Mouse (Mus musculus) Patski (cell line): ENCODE data around the gene Grap2. TPM values are rescaled to one million over a fixed set of nuclear protein-coding genes. Genes with fewer than 3 reads are reported as not detected.

Experiments used
- ATAC-seq: fragments of 100-300 bp; one replicate; pipeline ENCODE4 v1.8.0; 2021
- CTCF ChIA-PET: fragments of 350-600 bp; sonication (Branson Sonifier 250); formaldehyde crosslinking; loops from one replicate; lab custom pipeline; 2022; ENCODE audit warnings: inconsistent platforms; lab: Charles Lee
- POLR2A ChIA-PET: fragments of 350-600 bp; sonication (Branson Sonifier 250); formaldehyde crosslinking; loops from one replicate; lab custom pipeline; 2022; ENCODE audit warnings: antibody characterized with exemption, inconsistent platforms; lab: Charles Lee
- DNase-seq: peaks from one replicate; pipeline ENCODE4 v3.0.0-alpha.2; 2011; ENCODE audit warnings: low read depth, low spot score
- H3K27me3 ChIP-seq: fragments of 371-371 bp; one replicate; pipeline ENCODE4 v1.5.1; 2021
- CTCF ChIP-seq: fragments of 100-300 bp; IDR thresholded peaks from one replicate; pipeline ENCODE4 v1.5.1; 2021
- in situ Hi-C: fragments of 300-500 bp; cut with MboI; formaldehyde crosslinking; loops from 3 replicates; pipeline ENCODE4 v1.11.1; 2018; ENCODE audit warnings: low pct_unique_long_range_greater_than_20kb, mixed read lengths
- polyA plus RNA-seq: library from polyadenylated mRNA; unstranded; gene quantifications from one replicate; pipeline ENCODE4 v1.2.3, GENCODE M21; 2021

Grap2 gene
- polyA plus RNA-seq, 1 experiment from 2014 or later, result not detected

DNA sequence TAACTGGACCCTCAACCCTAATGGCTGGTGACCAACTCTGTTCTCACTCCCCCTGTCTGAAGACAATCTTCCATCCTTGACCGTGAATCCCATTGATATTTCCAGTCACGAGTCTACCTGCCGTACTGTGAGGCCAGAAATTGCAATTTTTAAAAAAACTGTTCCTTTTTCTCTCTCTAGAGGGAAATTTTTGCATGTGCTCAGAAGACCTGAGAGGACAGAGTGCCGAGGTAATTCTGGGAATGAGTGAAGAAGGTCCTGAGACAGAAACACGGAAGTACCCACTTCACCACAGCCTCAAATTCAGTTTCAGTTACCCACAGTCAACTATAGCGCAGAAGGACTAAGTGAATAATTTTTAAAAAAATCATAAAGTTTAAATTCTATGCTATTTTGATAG lies 5.7 kb upstream of the Grap2 start:
- ChIA-PET CTCF (no interaction called here), POLR2A (no interaction called here)
- peaks cover 15% of the 10 kb centered on the region for H3K27me3 ChIP-seq
- DNase-seq (no peak), ATAC-seq (no peak)
- no peak for TF ChIP-seq CTCF
- in situ Hi-C loops, result no loop called here

DNA sequence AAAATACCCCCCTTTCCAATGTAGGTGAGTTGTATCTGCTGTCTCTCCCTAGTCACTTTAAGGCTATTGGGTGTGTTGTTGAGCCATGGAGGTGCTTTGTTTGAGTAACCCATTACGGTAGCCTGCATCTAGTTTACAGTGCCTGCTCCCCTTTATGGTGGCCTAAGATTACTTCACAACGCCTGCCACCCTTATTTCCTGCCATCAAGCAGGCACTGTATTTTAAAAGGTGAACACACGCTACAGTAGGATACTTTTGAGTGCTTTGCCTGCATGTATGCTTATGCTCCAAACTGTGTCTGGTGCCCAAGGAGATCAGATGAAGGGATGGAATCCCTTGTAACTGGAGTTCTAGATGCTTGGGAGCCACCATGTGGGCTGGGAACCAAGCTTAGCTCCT lies 5.3 kb upstream of the Grap2 start:
- TF ChIP-seq CTCF, result no peak
- ChIA-PET CTCF (no interaction called here), POLR2A (no interaction called here)
- DNase-seq (no peak), ATAC-seq (no peak)
- in situ Hi-C loops, result no loop called here
- peaks cover 18% of the 10 kb centered on the region for H3K27me3 ChIP-seq

DNA sequence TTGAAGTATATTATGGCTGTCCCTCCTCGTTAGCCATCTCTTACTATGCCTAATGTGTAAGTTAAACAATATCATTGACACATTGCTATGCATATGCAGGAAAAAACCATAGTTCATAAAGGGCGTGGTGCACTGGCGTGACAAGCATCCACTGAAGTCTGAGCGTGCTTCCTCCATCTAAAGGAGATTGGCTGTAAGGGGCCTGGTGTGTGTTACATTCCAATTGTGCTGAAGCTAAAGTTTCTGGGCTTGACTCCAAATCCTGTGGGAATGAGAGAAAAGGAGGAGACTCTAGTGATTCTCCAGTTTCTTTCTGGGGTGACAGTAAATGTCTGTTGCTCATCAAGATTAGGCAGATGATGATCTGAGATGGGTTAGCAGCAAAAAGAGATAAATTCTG lies 4.7 kb upstream of the Grap2 start:
- no peak for DNase-seq
- CTCF ChIA-PET, result no interaction called here
- in situ Hi-C loops, result no loop called here

DNA sequence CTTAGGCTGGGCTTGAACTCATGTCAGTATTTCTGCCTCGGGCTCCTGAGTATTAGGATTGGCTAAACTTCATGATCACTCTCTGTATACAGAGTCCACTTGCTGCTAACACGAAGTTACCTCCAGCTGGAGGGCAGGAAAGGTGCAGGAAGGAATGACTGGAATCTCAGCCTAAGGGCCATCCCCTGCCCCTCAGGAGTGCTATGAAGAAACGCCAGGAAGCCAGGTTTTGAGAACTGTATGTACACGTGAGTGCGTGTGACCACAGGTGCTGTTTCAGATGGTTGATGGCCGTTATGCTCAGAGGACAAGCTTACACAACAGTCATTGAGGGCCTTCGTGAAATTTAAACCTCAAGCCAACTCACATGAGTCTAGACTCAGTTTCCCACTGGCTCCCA lies 3.2 kb upstream of the Grap2 start:
- no peak for ATAC-seq
- ChIA-PET POLR2A (no interaction called here), CTCF (no interaction called here)
- no peak for TF ChIP-seq CTCF
- H3K27me3 ChIP-seq, result peaks cover 31% of the 10 kb centered on the region
- in situ Hi-C loops, result no loop called here
- DNase-seq, result no peak

More for the DNA sequence above, 4.7 kb upstream of the Grap2 start:
- POLR2A ChIA-PET, result no interaction called here
- peaks cover 22% of the 10 kb centered on the region for H3K27me3 ChIP-seq
- ATAC-seq, result no peak
- TF ChIP-seq CTCF, result no peak

DNA sequence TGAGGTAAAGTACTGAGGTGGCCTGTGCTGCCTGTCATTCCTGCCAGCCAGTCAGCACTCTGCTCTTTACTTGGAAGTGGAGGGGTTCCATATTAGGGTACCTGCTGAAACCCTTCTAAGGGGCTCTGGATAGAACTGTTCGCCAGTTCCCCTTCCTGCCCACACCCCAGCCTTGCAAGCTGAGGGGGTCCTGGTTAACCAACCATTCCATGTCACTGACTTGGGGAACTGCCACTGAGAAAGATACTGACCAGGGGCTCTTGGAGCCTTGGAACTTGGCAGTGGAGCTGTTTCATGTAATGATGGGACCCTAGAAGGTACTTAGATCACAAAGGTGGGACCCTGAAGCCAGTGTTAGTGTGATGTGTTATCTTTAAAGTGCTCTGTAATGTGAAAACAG lies 2.2 kb upstream of the Grap2 start:
- CTCF ChIA-PET, result no interaction called here
- in situ Hi-C loops, result no loop called here
- DNase-seq, result no peak
- peaks cover 34% of the 10 kb centered on the region for H3K27me3 ChIP-seq
- TF ChIP-seq CTCF, result no peak
- no peak for ATAC-seq
- POLR2A ChIA-PET, result interaction anchor here (0.7 kb wide), 1 partner anchor 1082 kb away, joined by 3 read pairs; no protein-coding TSS in a partner anchor

DNA sequence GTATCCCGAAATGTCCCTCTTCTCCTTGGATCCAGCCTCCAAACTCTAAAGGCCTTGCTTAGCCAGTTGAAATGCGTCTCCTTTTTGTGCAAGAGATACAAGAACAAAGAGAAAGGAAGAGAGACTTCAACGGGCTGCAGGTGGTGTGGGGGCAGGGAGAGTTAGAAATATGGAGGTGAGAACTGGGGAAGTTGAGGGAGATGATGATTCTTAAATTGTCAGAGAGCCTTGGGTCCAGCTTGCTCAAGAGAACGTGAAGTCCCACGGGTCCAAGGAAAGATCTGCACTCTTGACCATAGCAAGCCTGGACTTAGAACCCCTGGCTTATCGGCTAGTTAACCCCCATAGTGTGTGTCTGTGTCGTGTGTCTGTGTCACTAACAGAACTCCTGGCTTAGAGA lies 783 bp upstream of the Grap2 start:
- in situ Hi-C loops, result no loop called here
- DNase-seq (no peak), ATAC-seq (no peak)
- ChIA-PET POLR2A (no interaction called here), CTCF (no interaction called here)
- TF ChIP-seq CTCF, result no peak
- peaks cover 35% of the 10 kb centered on the region for H3K27me3 ChIP-seq

DNA sequence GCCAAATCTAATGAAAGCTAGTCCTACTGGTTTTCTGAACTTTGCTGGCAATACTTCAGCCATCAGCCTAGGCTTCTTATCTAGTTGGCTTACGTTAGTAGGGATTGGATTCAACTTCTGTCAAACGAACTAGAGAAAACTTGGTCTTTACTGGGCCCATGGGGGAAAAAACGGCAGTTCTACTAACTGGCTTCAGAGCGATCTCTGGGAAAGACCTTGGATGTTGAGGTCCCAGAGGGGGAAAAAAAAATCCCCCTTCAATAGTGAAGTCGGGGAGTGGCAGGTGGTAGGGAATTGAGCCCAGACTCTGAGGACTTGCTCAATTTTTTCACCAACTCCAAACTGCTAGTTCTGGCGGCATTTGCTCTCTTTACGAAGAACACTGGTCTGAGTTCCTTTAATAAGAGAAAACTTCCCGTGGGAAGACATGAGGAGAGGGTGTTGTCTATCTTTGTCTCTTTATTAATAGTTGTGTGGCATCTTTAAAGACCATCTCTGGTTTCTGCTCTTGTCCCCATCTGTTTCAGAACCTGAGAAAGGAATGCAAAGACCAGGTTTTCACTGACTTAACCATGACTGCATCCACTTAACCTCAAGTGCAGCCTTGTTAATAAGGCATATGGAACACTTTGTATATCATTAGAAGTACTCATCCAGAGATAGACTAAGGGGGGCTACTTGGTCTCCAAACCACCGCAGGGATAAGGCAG lies 572 bp downstream of the Grap2 start:
- TF ChIP-seq CTCF, result no peak
- no peak for DNase-seq
- CTCF ChIA-PET, result no interaction called here
- H3K27me3 ChIP-seq, result peaks cover 45% of the 10 kb centered on the region
- no peak for ATAC-seq
- in situ Hi-C loops, result no loop called here
- POLR2A ChIA-PET, result no interaction called here

DNA sequence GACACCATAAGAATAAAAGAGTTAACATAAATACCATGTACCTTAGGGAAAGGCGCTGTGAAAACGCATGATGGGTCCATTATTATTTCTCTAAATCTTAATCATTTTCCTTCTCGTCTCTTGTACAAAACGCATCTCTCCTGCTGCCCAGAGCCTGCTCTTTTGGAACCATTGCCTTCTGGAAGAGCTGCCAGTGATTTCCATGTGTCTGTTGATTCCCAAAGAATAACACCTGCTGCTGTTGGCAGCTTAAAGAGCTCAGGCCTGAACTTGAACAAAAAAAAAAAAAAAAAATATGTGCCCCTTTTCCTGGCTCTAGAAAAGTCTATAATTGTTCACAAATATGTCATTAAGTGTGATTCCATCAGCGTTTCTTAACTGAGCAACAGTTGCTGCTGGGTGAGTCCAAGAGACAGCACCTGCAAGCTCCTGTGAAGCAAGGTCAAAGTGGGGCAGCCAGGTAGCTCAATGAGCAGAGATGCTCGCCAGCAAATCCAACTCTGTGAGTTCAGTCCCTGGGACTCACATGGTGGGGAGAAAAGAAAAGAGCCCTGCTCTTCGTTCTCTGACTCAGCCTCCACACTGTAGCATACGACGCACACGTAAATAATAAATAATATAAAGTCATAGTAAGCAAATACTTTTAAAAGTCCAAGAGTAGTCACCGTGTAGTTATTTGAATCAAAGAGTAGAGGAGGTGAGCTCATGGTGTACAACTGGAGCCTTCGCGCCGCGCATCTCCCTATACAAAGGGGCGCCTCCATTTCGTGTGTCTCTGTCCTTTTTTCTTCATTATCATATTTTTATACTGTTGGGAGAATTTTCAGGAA lies 2.0 kb downstream of the Grap2 start:
- DNase-seq (no peak), ATAC-seq (no peak)
- TF ChIP-seq CTCF, result no peak
- CTCF ChIA-PET, result no interaction called here
- in situ Hi-C loops, result no loop called here
- H3K27me3 ChIP-seq, result peaks cover 53% of the 10 kb centered on the region
- POLR2A ChIA-PET, result no interaction called here

DNA sequence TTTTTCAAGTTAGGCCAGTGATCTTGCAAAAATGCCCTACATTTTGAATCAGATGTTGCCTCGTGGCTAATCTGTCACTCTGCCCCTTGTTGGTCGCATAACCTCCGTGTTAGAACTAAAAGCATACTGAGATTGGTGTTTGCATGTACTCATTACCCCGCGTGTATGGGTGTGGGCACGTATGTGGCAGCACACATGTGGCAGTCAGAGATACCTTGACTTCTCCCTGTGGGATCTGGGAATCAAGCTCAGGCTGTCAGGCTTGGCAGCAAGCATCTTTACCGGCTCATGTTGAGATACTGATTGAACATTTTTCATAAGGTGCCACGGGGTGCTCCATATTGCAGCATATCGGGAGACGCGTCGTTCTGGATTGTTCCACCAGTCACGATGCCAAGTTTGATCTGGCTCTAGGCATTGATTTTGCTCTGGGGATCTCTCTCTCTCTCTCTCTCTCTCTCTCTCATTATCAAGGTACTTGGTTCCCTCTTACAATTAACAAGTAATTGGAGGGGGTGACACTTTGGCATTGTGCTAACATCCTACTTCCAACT lies 3.5 kb downstream of the Grap2 start:
- DNase-seq (no peak), ATAC-seq (no peak)
- ChIA-PET CTCF (no interaction called here), POLR2A (no interaction called here)
- peaks cover 52% of the 10 kb centered on the region for H3K27me3 ChIP-seq
- no peak for TF ChIP-seq CTCF
- in situ Hi-C loops, result no loop called here

DNA sequence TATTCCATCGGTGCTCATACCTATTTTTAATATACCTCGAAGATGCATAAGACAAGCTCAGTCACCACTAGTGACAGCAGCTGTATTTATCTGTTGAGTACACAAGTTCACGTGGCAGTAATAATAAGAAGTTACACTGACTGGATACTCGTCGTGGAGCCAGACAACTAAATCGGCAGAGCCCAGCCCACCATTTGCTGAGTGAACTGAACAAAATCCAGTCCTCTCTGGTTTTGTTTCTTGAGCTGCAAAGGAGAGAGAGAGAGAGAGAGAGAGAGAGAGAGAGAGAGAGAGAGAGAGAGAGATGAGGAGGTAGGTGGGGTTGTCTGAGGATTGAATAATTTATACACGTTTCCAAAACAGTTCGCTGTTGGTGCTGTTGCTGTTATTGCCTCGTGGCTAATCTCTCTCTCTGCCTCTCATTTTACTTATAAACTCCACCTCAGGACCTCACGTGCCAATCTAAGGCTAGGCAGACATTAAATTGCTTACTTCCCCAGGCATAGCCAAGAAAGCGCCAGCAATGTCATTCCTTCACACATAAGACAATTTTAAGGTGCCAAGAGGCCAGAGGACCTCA lies 4.1 kb downstream of the Grap2 start:
- no peak for ATAC-seq
- POLR2A ChIA-PET, result no interaction called here
- CTCF ChIA-PET, result no interaction called here
- no peak for TF ChIP-seq CTCF
- peaks cover 50% of the 10 kb centered on the region for H3K27me3 ChIP-seq
- no peak for DNase-seq
- in situ Hi-C loops, result no loop called here
